Comparison of ENCODE assay signal across 9 mouse cellular contexts in the genomic region with DNA sequence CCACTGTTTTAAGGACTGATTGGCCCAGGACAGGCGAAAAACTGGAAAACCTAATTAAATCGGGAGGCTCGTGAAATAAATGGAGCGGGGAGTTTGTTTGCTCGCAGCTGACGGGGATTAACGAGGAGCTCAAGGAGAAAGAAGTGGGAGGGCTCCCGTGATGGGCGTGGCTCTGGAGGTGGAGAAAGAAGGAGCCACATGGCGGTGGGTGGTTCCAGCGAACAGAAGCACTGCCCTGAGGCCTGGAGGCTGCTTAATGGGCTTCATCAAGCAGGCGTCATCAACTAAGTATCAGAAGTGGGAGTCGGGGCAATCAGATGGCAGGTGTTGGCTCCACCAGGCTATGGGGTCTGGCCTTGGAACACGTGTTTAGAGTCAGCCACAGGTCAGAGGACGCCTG.
DNase-seq lines count a peak whose midpoint lies in the region; ATAC-seq and TF ChIP-seq lines count a peak whose summit lies in the region.
"Had no signal": no experiment of that assay in that cellular context is flagged by ENCODE, and none has a peak within 500 bp of the region (broad histone marks: within the 10 kb centered on the region; RNA-seq: fewer than 3 reads in every experiment).

No protein-coding gene starts in this region.

- WGBS in heart, embryonic 10.5 days, result 3% methylated on average over 15 of the region's 15 CpGs
- 2% methylated on average over 15 of the region's 15 CpGs for WGBS in liver, embryonic 14.5 days (ENCODE audit: insufficient replicate concordance)

- H3K36me3 ChIP-seq in heart, embryonic 10.5 days, result no peaks in the 10 kb centered on the region
- H3K36me3 ChIP-seq in liver, embryonic 14.5 days (replicated peaks; ENCODE audit: control insufficient read depth, insufficient read depth, low read depth), result no peaks in the 10 kb centered on the region

- peak overlapping the region; percentile 6; the same call in 1 of the 2 replicates for H3K4me2 ChIP-seq in liver, embryonic 14.5 days (ENCODE audit: low read depth)

- no peak overlapping the region for H3K9ac ChIP-seq in liver, embryonic 14.5 days (replicated peaks)

- TF ChIP-seq EP300 in liver, embryonic 14.5 days (IDR thresholded peaks at IDR 0.05; ENCODE audit: low read depth), result no peak

- H3K9me3 ChIP-seq in heart, embryonic 10.5 days, result no peaks in the 10 kb centered on the region
- H3K9me3 ChIP-seq in liver, embryonic 14.5 days (ENCODE audit: control insufficient read depth, low read length), result no peaks in the 10 kb centered on the region

- peak overlapping the region; percentile 45 for H3K4me3 ChIP-seq in heart, embryonic 10.5 days
- no peak overlapping the region for H3K4me3 ChIP-seq in liver, embryonic 14.5 days (ENCODE audit: insufficient read depth in 1 of 2, low read depth in 2 of 2, low read length in 2 of 2)
- H3K4me3 ChIP-seq: erythroblast, embryonic 14.5 days had no signal

- peaks cover 15% of the 10 kb centered on the region for H3K4me1 ChIP-seq in heart, embryonic 10.5 days
- H3K4me1 ChIP-seq in liver, embryonic 14.5 days (replicated peaks; ENCODE audit: control insufficient read depth in 2 of 2, insufficient read depth in 2 of 2, low read length in 1 of 2), result no peaks in the 10 kb centered on the region

- H3K27me3 ChIP-seq in heart, embryonic 10.5 days (ENCODE audit: insufficient read depth, poor library complexity, severe bottlenecking), result peaks cover 77% of the 10 kb centered on the region
- no peaks in the 10 kb centered on the region; the same call in 1 of the 2 replicates for H3K27me3 ChIP-seq in liver, embryonic 14.5 days (ENCODE audit: control insufficient read depth, insufficient read depth, low read length)

- H3K27ac ChIP-seq in heart, embryonic 10.5 days, result no peak overlapping the region
- H3K27ac ChIP-seq in liver, embryonic 14.5 days, result no peak overlapping the region

- peak; percentile 49 to 52 for DNase-seq in cerebellum, adult 18-20 months
- no peak for DNase-seq in cerebellum, adult 9-11 months
- peak; percentile 67 for DNase-seq in embryo, embryonic 9.5 days (ENCODE audit: extremely low spot score)
- no peak for DNase-seq in heart, embryonic 10.5 days (ENCODE audit: low spot score)
- DNase-seq in kidney, adult 8-10 months, result peak; percentile 18 to 34
- DNase-seq in liver, embryonic 14.5 days (ENCODE audit: low read depth in 3 of 3, low spot score in 3 of 3), result no peak
- peak; percentile 51 for DNase-seq in ovary, postnatal 36 days (ENCODE audit: low spot score)
- no peak for DNase-seq in thymus, postnatal 36 days

- TF ChIP-seq CTCF in liver, embryonic 14.5 days (IDR thresholded peaks at IDR 0.05; ENCODE audit: low read depth), result no peak

- no peak for ATAC-seq in liver, embryonic 14.5 days (ENCODE audit: insufficient read depth)

Comparison
In these comparisons a context has a peak if more than half of its experiments do, and no peak if none do; other contexts are left out.
1. DNase-seq: peak in cerebellum, adult 18-20 months (2 of 2), embryo, embryonic 9.5 days (single experiment), kidney, adult 8-10 months (2 of 2) and ovary, postnatal 36 days (single experiment); none in cerebellum, adult 9-11 months (single experiment), heart, embryonic 10.5 days (single experiment), liver, embryonic 14.5 days (0 of 3) and thymus, postnatal 36 days (0 of 2).